ENCODE assay signal across 7 mouse cellular contexts in genomic region chr11:107479053-107479861, GRCm38 (mm10). TPM values are rescaled to one million over a fixed set of nuclear protein-coding genes. Genes with fewer than 3 reads are reported as not detected.
DNase-seq lines count a peak whose midpoint lies in the region; ATAC-seq lines count a peak whose summit lies in the region.

Gene Psmd12 (plus strand): TSS chr11:107479484.

- H3K4me1 ChIP-seq in embryonic facial prominence, embryonic 11.5 days (ENCODE audit: control insufficient read depth, insufficient read depth, low read length), result no peaks in the 10 kb centered on the region
- peaks cover 20% of the 10 kb centered on the region for H3K4me1 ChIP-seq in limb, embryonic 10.5 days
- H3K4me1 ChIP-seq in midbrain, embryonic 13.5 days (replicated peaks), result peaks cover 22% of the 10 kb centered on the region

- WGBS in embryonic facial prominence, embryonic 11.5 days, result under 1% methylated on average over 51 of the region's 51 CpGs
- WGBS in limb, embryonic 10.5 days, result under 1% methylated on average over 51 of the region's 51 CpGs
- 1% methylated on average over 51 of the region's 51 CpGs for WGBS in midbrain, embryonic 13.5 days

- H3K27me3 ChIP-seq in embryonic facial prominence, embryonic 11.5 days (ENCODE audit: control insufficient read depth, insufficient read depth, low read length), result no peaks in the 10 kb centered on the region
- H3K27me3 ChIP-seq in limb, embryonic 10.5 days (ENCODE audit: low read depth, poor library complexity, severe bottlenecking), result no peaks in the 10 kb centered on the region
- no peaks in the 10 kb centered on the region for H3K27me3 ChIP-seq in midbrain, embryonic 13.5 days

- peak within 1 kb of the TSS; percentile 80 for H3K9ac ChIP-seq in embryonic facial prominence, embryonic 11.5 days (replicated peaks; ENCODE audit: low read length)
- H3K9ac ChIP-seq in midbrain, embryonic 13.5 days (replicated peaks), result peak within 1 kb of the TSS; percentile 92

- no peaks in the 10 kb centered on the region for H3K36me3 ChIP-seq in embryonic facial prominence, embryonic 11.5 days (replicated peaks; ENCODE audit: control insufficient read depth, insufficient read depth, low read depth, low read length)
- H3K36me3 ChIP-seq in limb, embryonic 10.5 days, result peaks cover 10% of the 10 kb centered on the region
- no peaks in the 10 kb centered on the region for H3K36me3 ChIP-seq in midbrain, embryonic 13.5 days

- H3K27ac ChIP-seq in embryonic facial prominence, embryonic 11.5 days (replicated peaks; ENCODE audit: low read depth, low read length), result no peak within 1 kb of the TSS
- peak within 1 kb of the TSS; percentile 95 for H3K27ac ChIP-seq in limb, embryonic 10.5 days
- H3K27ac ChIP-seq in midbrain, embryonic 13.5 days, result peak within 1 kb of the TSS; percentile 73; the same call in 1 of the 2 replicates

- ATAC-seq in embryonic facial prominence, embryonic 11.5 days (replicated peaks; ENCODE audit: insufficient number of reproducible peaks, low FRiP score, low TSS enrichment, low read depth), result peak; percentile 98
- peak; percentile 98 for ATAC-seq in granulocyte monocyte progenitor cell, adult 5-6 weeks (replicated peaks; ENCODE audit: poor library complexity, severe bottlenecking)
- ATAC-seq in midbrain, embryonic 13.5 days, result peak; percentile 99

- H3K9me3 ChIP-seq in embryonic facial prominence, embryonic 11.5 days (replicated peaks; ENCODE audit: control insufficient read depth, low read length), result no peaks in the 10 kb centered on the region
- H3K9me3 ChIP-seq in limb, embryonic 10.5 days (replicated peaks), result no peaks in the 10 kb centered on the region
- no peaks in the 10 kb centered on the region for H3K9me3 ChIP-seq in midbrain, embryonic 13.5 days

- peak within 1 kb of the TSS; percentile 56 for H3K4me2 ChIP-seq in embryonic facial prominence, embryonic 11.5 days (ENCODE audit: low read depth, low read length)
- peak within 1 kb of the TSS; percentile 97 for H3K4me2 ChIP-seq in midbrain, embryonic 13.5 days (replicated peaks)

- DNase-seq in adrenal gland, postnatal 14 days, result peak; percentile 98
- DNase-seq in embryonic facial prominence, embryonic 11.5 days (ENCODE audit: low spot score), result peak; percentile 98
- peak; percentile 90 for DNase-seq in kidney, adult 11 months
- DNase-seq in limb, embryonic 10.5 days (ENCODE audit: low spot score), result peak; percentile 99
- DNase-seq in spleen, adult 12 weeks (ENCODE audit: low spot score), result peak; percentile 98

- H3K4me3 ChIP-seq in embryonic facial prominence, embryonic 11.5 days (ENCODE audit: low read depth, low read length), result peak within 1 kb of the TSS; percentile 76
- peak within 1 kb of the TSS; percentile 97 for H3K4me3 ChIP-seq in limb, embryonic 10.5 days
- H3K4me3 ChIP-seq in midbrain, embryonic 13.5 days (replicated peaks), result peak within 1 kb of the TSS; percentile 95

RNA-seq across cellular contexts. Expression of gene Psmd12, which starts in this region (rescaled TPM):
- total RNA-seq in adrenal gland, postnatal 14 days (2021), result 87.1 and 95.0 TPM in 2 replicates
- 227 and 238 TPM in 2 replicates for polyA plus RNA-seq in embryonic facial prominence, embryonic 11.5 days (2014; fragmentation: Nextera tagmentation; extraction: Ambion mirVana)
- total RNA-seq in granulocyte monocyte progenitor cell, adult 5-6 weeks (2014; fragmentation: Nextera tagmentation), result 79.4 and 82.9 TPM in 2 replicates
- total RNA-seq in granulocyte monocyte progenitor cell, adult 5-6 weeks (2017), result 149 and 152 TPM in 2 replicates
- 229 and 240 TPM in 2 replicates for polyA plus RNA-seq in limb, embryonic 10.5 days (2016; fragmentation: Nextera tagmentation; extraction: Ambion mirVana)
- 175 and 178 TPM in 2 replicates for polyA plus RNA-seq in midbrain, embryonic 13.5 days (2015; fragmentation: Nextera tagmentation; extraction: Ambion mirVana)
